In the genomic region with DNA sequence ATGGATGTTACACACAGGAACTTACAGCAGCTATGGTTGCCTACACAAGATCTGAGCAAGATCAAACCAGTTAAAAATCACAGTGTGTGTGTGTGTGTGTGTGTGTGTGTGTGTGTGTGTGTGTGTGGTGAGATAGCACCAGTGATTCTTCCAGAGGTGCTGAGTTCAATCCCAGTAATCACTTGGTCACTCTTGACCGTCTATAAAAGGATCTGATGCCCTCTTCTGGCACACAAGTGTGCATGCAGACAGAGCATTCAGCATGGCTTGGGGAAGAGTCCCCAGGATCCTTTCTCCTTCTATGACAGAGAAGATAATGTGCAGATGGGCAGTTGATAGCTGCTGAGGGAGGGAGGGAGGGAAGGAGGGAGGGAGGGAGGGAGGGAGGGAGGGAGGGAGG, we compare ENCODE assay signal across 20 mouse cellular contexts.
A peak's percentile ranks its signal among the peaks of the same experiment; 100 is the strongest.
DNase-seq lines count a peak whose midpoint lies in the region; ATAC-seq and TF ChIP-seq lines count a peak whose summit lies in the region.
"Had no signal": no experiment of that assay in that cellular context is flagged by ENCODE, and none has a peak within 500 bp of the region (broad histone marks: within the 10 kb centered on the region; RNA-seq: fewer than 3 reads in every experiment).

No protein-coding gene starts in this region.

- no peaks in the 10 kb centered on the region for H3K4me1 ChIP-seq in hindbrain, postnatal 0 days (ENCODE audit: insufficient read depth, low read length)
- H3K4me1 ChIP-seq in hindbrain, embryonic 11.5 days (replicated peaks; ENCODE audit: control insufficient read depth, insufficient read depth, low read length): no peaks in the 10 kb centered on the region
- H3K4me1 ChIP-seq in midbrain, embryonic 11.5 days (ENCODE audit: control insufficient read depth, insufficient read depth, low read length): 0 out of 2 replicates have a peak, but pooled peaks cover 2% of the 10 kb centered on the region
- H3K4me1 ChIP-seq in midbrain, embryonic 14.5 days (ENCODE audit: control insufficient read depth, insufficient read depth, low read length): no peaks in the 10 kb centered on the region
- H3K4me1 ChIP-seq: embryonic facial prominence, embryonic 12.5 days; liver, embryonic 15.5 days; neural tube, embryonic 12.5 days had no signal

- H3K9ac ChIP-seq in hindbrain, postnatal 0 days (replicated peaks; ENCODE audit: low read length): no peak overlapping the region
- no peak overlapping the region for H3K9ac ChIP-seq in hindbrain, embryonic 11.5 days (ENCODE audit: low read depth, low read length)
- no peak overlapping the region for H3K9ac ChIP-seq in midbrain, embryonic 11.5 days (ENCODE audit: low read length)
- no peak overlapping the region for H3K9ac ChIP-seq in midbrain, embryonic 14.5 days (replicated peaks; ENCODE audit: low read length)
- H3K9ac ChIP-seq: embryonic facial prominence, embryonic 12.5 days; hindbrain, embryonic 12.5 days; liver, embryonic 15.5 days; neural tube, embryonic 12.5 days had no signal

- no peak for DNase-seq in hindbrain, postnatal 0 days (ENCODE audit: low spot score)
- DNase-seq in hindbrain, embryonic 11.5 days (ENCODE audit: low spot score): no peak
- peak; percentile 21 for DNase-seq in midbrain, embryonic 11.5 days (ENCODE audit: low spot score, missing footprints)
- no peak for DNase-seq in midbrain, embryonic 14.5 days
- DNase-seq in ZHBTc4 (ENCODE audit: low read depth, low spot score): peak; percentile 3
- no peak for DNase-seq in left cerebral cortex, adult 2 months (ENCODE audit: extremely low spot score in 1 of 2, low spot score in 2 of 2)
- DNase-seq: cerebellum, adult 11-12 months; cerebellum, postnatal 25 days; gastrocnemius, postnatal 36 days; layer of hippocampus, postnatal 36 days; right cerebral cortex, postnatal 14 days; thymus, adult 2 months had no signal

- H3K27me3 ChIP-seq in hindbrain, postnatal 0 days (ENCODE audit: insufficient read depth, low read length): no peaks in the 10 kb centered on the region
- H3K27me3 ChIP-seq in hindbrain, embryonic 11.5 days (ENCODE audit: control insufficient read depth, insufficient read depth, low read length): no peaks in the 10 kb centered on the region
- no peaks in the 10 kb centered on the region for H3K27me3 ChIP-seq in midbrain, embryonic 11.5 days (ENCODE audit: control insufficient read depth, insufficient read depth, low read length)
- H3K27me3 ChIP-seq in midbrain, embryonic 14.5 days (ENCODE audit: control insufficient read depth, insufficient read depth, low read length): no peaks in the 10 kb centered on the region
- H3K27me3 ChIP-seq: embryonic facial prominence, embryonic 12.5 days; hindbrain, embryonic 12.5 days; liver, embryonic 15.5 days; neural tube, embryonic 12.5 days had no signal

- H3K4me3 ChIP-seq in hindbrain, postnatal 0 days (ENCODE audit: low read length): no peak overlapping the region
- no peak overlapping the region for H3K4me3 ChIP-seq in hindbrain, embryonic 11.5 days (ENCODE audit: low read depth, low read length)
- H3K4me3 ChIP-seq in midbrain, embryonic 11.5 days (ENCODE audit: low read depth, low read length): no peak overlapping the region
- no peak overlapping the region for H3K4me3 ChIP-seq in midbrain, embryonic 14.5 days (replicated peaks; ENCODE audit: low read depth, low read length)
- no peak overlapping the region for H3K4me3 ChIP-seq in left cerebral cortex, adult 2 months
- H3K4me3 ChIP-seq: embryonic facial prominence, embryonic 12.5 days; hindbrain, embryonic 12.5 days; liver, embryonic 15.5 days; midbrain, embryonic 10.5 days; neural tube, embryonic 12.5 days had no signal

- intact Hi-C loops in left cerebral cortex, adult 2 months (cut with DNase I): loop anchor here (10.0 kb wide), 1 partner anchor 141 kb away; no protein-coding TSS in a partner anchor

- no peaks in the 10 kb centered on the region for H3K36me3 ChIP-seq in hindbrain, postnatal 0 days (ENCODE audit: insufficient read depth, low read length)
- H3K36me3 ChIP-seq in hindbrain, embryonic 11.5 days (ENCODE audit: control insufficient read depth, insufficient read depth, low read length): no peaks in the 10 kb centered on the region
- no peaks in the 10 kb centered on the region for H3K36me3 ChIP-seq in midbrain, embryonic 11.5 days (ENCODE audit: control insufficient read depth, insufficient read depth, low read length)
- H3K36me3 ChIP-seq in midbrain, embryonic 14.5 days (ENCODE audit: control insufficient read depth, insufficient read depth, low read length): no peaks in the 10 kb centered on the region
- H3K36me3 ChIP-seq: embryonic facial prominence, embryonic 12.5 days; G1E; hindbrain, embryonic 12.5 days; liver, embryonic 15.5 days; midbrain, embryonic 10.5 days; neural tube, embryonic 12.5 days had no signal

- no peak overlapping the region for H3K4me2 ChIP-seq in hindbrain, postnatal 0 days (ENCODE audit: low read depth, low read length)
- no peak overlapping the region for H3K4me2 ChIP-seq in hindbrain, embryonic 11.5 days (replicated peaks; ENCODE audit: low read depth, low read length)
- no peak overlapping the region for H3K4me2 ChIP-seq in midbrain, embryonic 11.5 days
- H3K4me2 ChIP-seq in midbrain, embryonic 14.5 days (ENCODE audit: low read length): no peak overlapping the region
- H3K4me2 ChIP-seq: embryonic facial prominence, embryonic 12.5 days; hindbrain, embryonic 12.5 days; liver, embryonic 15.5 days; neural tube, embryonic 12.5 days had no signal

- no peak for ATAC-seq in hindbrain, postnatal 0 days
- ATAC-seq in hindbrain, embryonic 11.5 days (ENCODE audit: low FRiP score): no peak
- no peak for ATAC-seq in midbrain, embryonic 11.5 days (ENCODE audit: low FRiP score)
- no peak for ATAC-seq in midbrain, embryonic 14.5 days (ENCODE audit: low FRiP score, low TSS enrichment)
- ATAC-seq in inflammation-experienced regulatory T-cells, adult 6 months: no peak
- ATAC-seq: forebrain, embryonic 14.5 days had no signal

- WGBS in hindbrain, postnatal 0 days: 55% methylated on average over 1 of the region's 1 CpGs
- 42% methylated on average over 1 of the region's 1 CpGs for WGBS in hindbrain, embryonic 11.5 days
- 58% methylated on average over 1 of the region's 1 CpGs for WGBS in midbrain, embryonic 11.5 days
- WGBS in midbrain, embryonic 14.5 days: 33% methylated on average over 1 of the region's 1 CpGs

- no peak overlapping the region for H3K27ac ChIP-seq in hindbrain, postnatal 0 days
- H3K27ac ChIP-seq in hindbrain, embryonic 11.5 days (ENCODE audit: low read depth, low read length): no peak overlapping the region
- H3K27ac ChIP-seq in midbrain, embryonic 11.5 days (ENCODE audit: low read depth, low read length): no peak overlapping the region
- no peak overlapping the region for H3K27ac ChIP-seq in midbrain, embryonic 14.5 days (replicated peaks; ENCODE audit: low read depth, low read length)
- no peak overlapping the region for H3K27ac ChIP-seq in left cerebral cortex, adult 2 months
- H3K27ac ChIP-seq: embryonic facial prominence, embryonic 12.5 days; hindbrain, embryonic 12.5 days; liver, embryonic 15.5 days; midbrain, embryonic 10.5 days; neural tube, embryonic 12.5 days had no signal

- no peaks in the 10 kb centered on the region for H3K9me3 ChIP-seq in hindbrain, postnatal 0 days (ENCODE audit: low read length)
- no peaks in the 10 kb centered on the region for H3K9me3 ChIP-seq in hindbrain, embryonic 11.5 days (ENCODE audit: control insufficient read depth, low read length)
- H3K9me3 ChIP-seq in midbrain, embryonic 11.5 days (ENCODE audit: control insufficient read depth, low read length): no peaks in the 10 kb centered on the region
- H3K9me3 ChIP-seq in midbrain, embryonic 14.5 days (ENCODE audit: control insufficient read depth, low read length): no peaks in the 10 kb centered on the region
- H3K9me3 ChIP-seq: embryonic facial prominence, embryonic 12.5 days; hindbrain, embryonic 12.5 days; liver, embryonic 15.5 days; midbrain, embryonic 10.5 days; neural tube, embryonic 12.5 days had no signal

- peak; percentile 20; the same call in 1 of the 2 replicates for TF ChIP-seq CTCF in hindbrain, postnatal 0 days (IDR thresholded peaks at IDR 0.05; ENCODE audit: low read depth)
- TF ChIP-seq CTCF in left cerebral cortex, adult 2 months (IDR thresholded peaks at IDR 0.05): no peak; the same call in 1 of the 2 replicates

Comparison
In these comparisons a context has a peak if more than half of its experiments do, and no peak if none do; other contexts are left out.
1. DNase-seq: peak in midbrain, embryonic 11.5 days (single experiment) and ZHBTc4 (single experiment); none in hindbrain, postnatal 0 days (single experiment), hindbrain, embryonic 11.5 days (single experiment), midbrain, embryonic 14.5 days (single experiment) and left cerebral cortex, adult 2 months (0 of 2).